ENCODE assay signal across 19 mouse cellular contexts in genomic region chr2:105613243-105613642, GRCm38 (mm10). TPM values are rescaled to one million over a fixed set of nuclear protein-coding genes. Genes with fewer than 3 reads are reported as not detected.
"Had no signal": no experiment of that assay in that cellular context is flagged by ENCODE, and none has a peak within 500 bp of the region (broad histone marks: within the 10 kb centered on the region; RNA-seq: fewer than 3 reads in every experiment).

No protein-coding gene starts in this region.

- DNase-seq: kidney, adult 8-10 months; kidney, postnatal 10 days; kidney, postnatal 36 days; layer of hippocampus, postnatal 36 days; liver, embryonic 13.5 days; lung, adult 2 months; thymus, adult 2 months; thymus, postnatal 14 days; thymus, postnatal 4 days had no signal

- ATAC-seq: midbrain, embryonic 15.5 days had no signal

- H3K36me3 ChIP-seq: kidney, embryonic 15.5 days; liver, embryonic 13.5 days; midbrain, embryonic 12.5 days; midbrain, embryonic 15.5 days; neural tube, embryonic 12.5 days; neural tube, embryonic 15.5 days had no signal

- H3K9ac ChIP-seq: kidney, embryonic 15.5 days; liver, embryonic 13.5 days; midbrain, embryonic 12.5 days; midbrain, embryonic 15.5 days; neural tube, embryonic 12.5 days; neural tube, embryonic 15.5 days had no signal

- H3K4me2 ChIP-seq: liver, embryonic 13.5 days; midbrain, embryonic 15.5 days had no signal

- H3K27ac ChIP-seq: kidney, embryonic 15.5 days; left cerebral cortex, adult 2 months; liver, embryonic 13.5 days; macrophage; midbrain, embryonic 15.5 days; neural tube, embryonic 12.5 days had no signal

- H3K4me1 ChIP-seq: liver, embryonic 13.5 days had no signal

- H3K9me3 ChIP-seq: kidney, embryonic 15.5 days; liver, embryonic 13.5 days; midbrain, embryonic 12.5 days; midbrain, embryonic 15.5 days; neural tube, embryonic 12.5 days; neural tube, embryonic 15.5 days had no signal

- H3K4me3 ChIP-seq: kidney, embryonic 15.5 days; left cerebral cortex, adult 2 months; liver, embryonic 13.5 days; midbrain, embryonic 12.5 days; midbrain, embryonic 15.5 days; neural tube, embryonic 12.5 days; neural tube, embryonic 15.5 days had no signal

RNA-seq across cellular contexts. Expression of gene Pax6, which starts 55.5 kb away (rescaled TPM):
- total RNA-seq: liver, adult 2 months; megakaryocyte, adult 5-6 weeks had no signal
- polyA plus RNA-seq: liver, adult 2 months; lung, adult 2 months; lung, embryonic 16.5 days; macrophage had no signal
